Mouse (Mus musculus): ENCODE measurements around the gene Ank3.

GRCm38 (mm10) chr10:69604609-69605008 lies 206.0 kb downstream of the Ank3 start:
- TF ChIP-seq CTCF (conservative IDR thresholded peaks at IDR 0.05; ENCODE audit: insufficient read depth, insufficient read length, low read depth, low read length): no peak
- TF ChIP-seq POLR2A (IDR thresholded peaks at IDR 0.05; ENCODE audit: low read depth, low read length): no peak
